Mouse (Mus musculus): Measurements from ENCODE around the gene Olfr71. TPM values are rescaled to one million over a fixed set of nuclear protein-coding genes. Genes with fewer than 3 reads are reported as not detected.

Gene Olfr71
- polyA plus RNA-seq, 1 experiment from 2014 or later = 0.06 TPM

DNA sequence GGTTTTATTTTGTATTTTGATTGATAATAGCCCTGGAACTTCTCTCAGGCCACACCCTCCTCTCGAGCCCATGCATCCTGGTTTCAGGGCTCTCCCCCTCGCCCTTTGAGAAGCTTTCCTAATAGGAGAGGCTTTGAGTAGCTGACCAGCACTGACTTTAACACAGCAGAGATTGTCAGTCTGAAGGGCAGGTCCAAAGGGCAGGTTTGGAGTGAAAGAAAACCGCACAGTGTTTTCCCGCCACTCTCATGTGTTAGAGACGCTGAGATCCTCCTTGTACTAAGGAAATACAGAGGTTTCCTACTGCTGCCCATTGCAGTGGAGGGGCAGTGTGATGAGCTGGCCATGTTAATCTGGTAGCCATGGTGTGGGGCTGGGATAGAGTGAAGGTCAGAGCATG lies 35.1 kb downstream of the Olfr71 start:
- no peak overlapping the region for H3K4me3 ChIP-seq
- H3K36me3 ChIP-seq = peaks cover 43% of the 10 kb centered on the region
- no peak for ATAC-seq (ENCODE audit: insufficient number of reproducible peaks, insufficient read depth, low FRiP score, low TSS enrichment)
- peaks cover 12% of the 10 kb centered on the region for H3K4me1 ChIP-seq
- no peak overlapping the region for H3K27ac ChIP-seq
- H3K27me3 ChIP-seq = no peaks in the 10 kb centered on the region
- WGBS = 73% methylated on average over 5 of the region's 5 CpGs
- no peak overlapping the region for H3K4me2 ChIP-seq (replicated peaks)
- H3K9me3 ChIP-seq = no peaks in the 10 kb centered on the region
- H3K9ac ChIP-seq = no peak overlapping the region

DNA sequence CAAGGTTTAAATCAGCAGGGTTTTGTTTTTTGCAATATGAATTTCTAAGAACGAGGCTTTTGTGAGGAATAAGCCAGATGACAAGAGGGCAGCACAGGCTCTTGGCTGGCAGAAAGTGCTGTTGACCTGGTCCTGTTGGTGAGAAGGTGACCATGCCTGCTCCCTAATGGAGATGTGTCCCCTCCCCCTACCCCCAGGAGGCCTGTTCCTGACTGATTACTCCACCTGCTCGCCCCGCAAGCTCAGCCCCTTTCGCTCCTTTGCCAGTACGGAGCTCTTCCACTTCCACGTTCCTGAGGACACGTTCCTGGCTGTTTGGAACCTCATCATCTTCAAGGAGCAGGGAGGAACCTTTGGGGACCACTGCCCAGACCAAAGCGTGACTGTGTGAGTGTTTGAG lies 36.4 kb downstream of the Olfr71 start:
- Histone ChIP-seq H3K4me2 (replicated peaks) (no peak overlapping the region), H3K27me3 (no peaks in the 10 kb centered on the region), H3K9me3 (no peaks in the 10 kb centered on the region), H3K36me3 (peaks cover 43% of the 10 kb centered on the region), H3K27ac (no peak overlapping the region), H3K4me3 (no peak overlapping the region), H3K4me1 (peaks cover 16% of the 10 kb centered on the region), H3K9ac (no peak overlapping the region)
- ATAC-seq (ENCODE audit: insufficient number of reproducible peaks, insufficient read depth, low FRiP score, low TSS enrichment) = no peak
- 75% methylated on average over 8 of the region's 8 CpGs for WGBS

DNA sequence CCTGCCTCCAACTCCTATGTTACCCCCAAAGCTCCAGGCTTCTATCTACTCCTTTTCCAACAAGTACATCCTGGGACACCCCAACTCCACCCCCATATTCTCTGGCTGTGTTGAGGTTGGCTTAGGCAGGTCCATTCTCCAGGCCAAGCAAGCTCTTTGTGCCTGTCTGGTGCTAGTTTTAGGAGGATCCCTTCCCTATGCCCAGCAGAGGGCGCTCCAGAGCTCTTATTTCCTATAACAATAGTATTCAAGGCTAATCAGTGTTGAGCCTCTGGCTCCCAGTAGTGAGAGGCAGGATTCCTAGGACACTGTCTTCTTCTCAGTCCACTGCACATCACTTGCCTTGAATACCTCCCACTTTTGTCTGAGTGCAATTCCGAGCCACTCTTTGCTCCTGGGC lies 38.0 kb downstream of the Olfr71 start:
- Histone ChIP-seq H3K27ac (no peak overlapping the region), H3K4me1 (peaks cover 16% of the 10 kb centered on the region), H3K4me2 (replicated peaks) (no peak overlapping the region), H3K9ac (no peak overlapping the region), H3K27me3 (peaks cover 4% of the 10 kb centered on the region; the same call in 1 of the 2 replicates), H3K4me3 (no peak overlapping the region), H3K9me3 (no peaks in the 10 kb centered on the region), H3K36me3 (peaks cover 27% of the 10 kb centered on the region)
- no peak for ATAC-seq (ENCODE audit: insufficient number of reproducible peaks, insufficient read depth, low FRiP score, low TSS enrichment)
- 6% methylated on average over 2 of the region's 2 CpGs for WGBS

DNA sequence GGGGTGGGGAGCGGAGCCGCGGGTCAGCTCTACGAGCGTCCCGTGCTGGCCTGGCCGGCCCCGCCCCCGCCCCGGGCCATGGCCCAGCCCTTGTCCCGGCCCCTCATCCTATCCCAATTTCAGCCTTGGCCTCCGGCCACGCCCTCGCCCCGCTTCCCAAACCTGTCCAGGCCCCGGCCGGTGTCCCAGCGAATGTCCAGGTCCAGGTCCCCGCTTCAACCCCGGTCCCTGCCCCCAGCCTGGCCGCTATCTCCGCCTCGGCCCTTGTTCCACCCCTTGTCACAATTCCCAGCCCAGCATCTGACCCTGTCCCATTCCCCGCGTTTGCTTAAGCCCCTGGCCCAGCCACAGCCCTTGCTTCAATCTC lies 40.6 kb downstream of the Olfr71 start:
- Histone ChIP-seq H3K4me2 (replicated peaks) (peak overlapping the region; percentile 91), H3K4me1 (peaks cover 16% of the 10 kb centered on the region), H3K36me3 (peaks cover 5% of the 10 kb centered on the region; the same call in 1 of the 2 replicates), H3K9ac (peak overlapping the region; percentile 81), H3K9me3 (no peaks in the 10 kb centered on the region), H3K27ac (peak overlapping the region; percentile 68; the same call in 1 of the 2 replicates), H3K4me3 (peak overlapping the region; percentile 63), H3K27me3 (peaks cover 17% of the 10 kb centered on the region)
- WGBS = under 1% methylated on average over 16 of the region's 25 CpGs
- ATAC-seq (ENCODE audit: insufficient number of reproducible peaks, insufficient read depth, low FRiP score, low TSS enrichment) = peak; percentile 71

DNA sequence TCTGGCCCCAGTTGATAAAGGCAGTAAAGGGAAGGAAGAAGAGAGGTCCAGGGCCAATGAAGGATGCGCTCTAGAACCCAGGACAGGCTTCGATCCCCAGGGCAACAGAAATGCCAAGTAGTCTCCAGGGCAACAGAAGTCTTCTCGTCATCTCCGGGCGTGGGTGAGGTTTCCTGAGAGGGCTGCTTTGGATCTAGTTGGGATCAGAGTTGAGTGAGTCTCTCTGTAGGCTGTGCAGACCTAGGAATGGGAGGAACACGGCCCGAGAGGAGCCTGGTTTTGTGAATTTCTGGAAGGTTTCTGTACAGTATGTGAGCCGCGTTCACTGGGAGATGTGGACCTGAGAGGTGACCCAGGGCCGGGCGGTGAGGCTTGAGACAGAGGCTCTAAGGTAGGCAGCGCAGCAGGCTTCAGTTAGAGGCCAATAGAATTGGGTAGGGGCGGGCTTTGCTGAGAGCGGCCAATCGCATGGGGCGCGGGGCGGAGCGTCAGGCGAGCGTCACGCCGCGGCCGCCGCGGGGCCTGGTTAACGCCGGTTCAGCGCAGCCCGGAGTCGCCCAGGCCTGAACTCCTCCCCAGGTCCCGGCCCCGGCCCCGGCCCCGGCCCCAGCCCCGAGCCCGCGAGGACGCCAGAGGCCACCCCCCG lies 41.1 kb downstream of the Olfr71 start, which contains the start of the genes Tmem8b and Fam221b:
Tmem8b (plus strand) TSS at position 190 of the 646 bp plus-strand sequence.
Fam221b (minus strand) TSS at position 364 of the 646 bp plus-strand sequence.
- Histone ChIP-seq H3K4me1 (peaks cover 16% of the 10 kb centered on the region), H3K27me3 (peaks cover 18% of the 10 kb centered on the region), H3K9ac (peak within 1 kb of the TSS; percentile 81), H3K27ac (peak within 1 kb of the TSS; percentile 68; the same call in 1 of the 2 replicates), H3K36me3 (0 out of 2 replicates have a peak, but pooled peaks cover under 1% of the 10 kb centered on the region), H3K4me2 (replicated peaks) (peak within 1 kb of the TSS; percentile 91), H3K4me3 (peak within 1 kb of the TSS; percentile 63), H3K9me3 (no peaks in the 10 kb centered on the region)
- peak; percentile 90 for ATAC-seq (ENCODE audit: insufficient number of reproducible peaks, insufficient read depth, low FRiP score, low TSS enrichment)
- 2% methylated on average over 37 of the region's 41 CpGs for WGBS

DNA sequence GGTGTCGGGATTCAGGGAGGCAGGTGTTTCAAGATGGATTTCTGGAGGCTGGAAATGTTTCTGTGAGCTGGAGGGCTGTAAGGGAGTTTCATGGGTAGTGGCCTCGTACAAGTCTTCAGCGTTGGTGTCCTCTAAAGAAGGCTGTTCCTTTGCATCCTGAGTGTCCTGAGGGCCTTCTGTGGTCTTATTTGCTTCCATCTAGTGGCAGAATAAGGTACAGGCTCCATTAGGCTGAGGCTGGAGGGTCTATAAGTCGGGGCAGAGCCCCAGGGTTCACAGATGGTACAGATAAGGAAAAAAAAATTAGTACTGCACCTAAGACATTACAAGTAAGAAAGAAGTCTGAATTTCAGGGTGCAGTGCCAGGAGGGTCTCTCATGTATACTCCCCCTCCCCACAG lies 43.6 kb downstream of the Olfr71 start:
- peaks cover 37% of the 10 kb centered on the region for H3K27me3 ChIP-seq
- no peak overlapping the region for H3K9ac ChIP-seq
- no peak overlapping the region for H3K4me2 ChIP-seq (replicated peaks)
- H3K9me3 ChIP-seq = no peaks in the 10 kb centered on the region
- ATAC-seq (ENCODE audit: insufficient number of reproducible peaks, insufficient read depth, low FRiP score, low TSS enrichment) = no peak
- H3K4me1 ChIP-seq = peaks cover 16% of the 10 kb centered on the region
- H3K36me3 ChIP-seq = no peaks in the 10 kb centered on the region
- WGBS = 28% methylated on average over 4 of the region's 4 CpGs
- no peak overlapping the region for H3K27ac ChIP-seq
- no peak overlapping the region for H3K4me3 ChIP-seq

DNA sequence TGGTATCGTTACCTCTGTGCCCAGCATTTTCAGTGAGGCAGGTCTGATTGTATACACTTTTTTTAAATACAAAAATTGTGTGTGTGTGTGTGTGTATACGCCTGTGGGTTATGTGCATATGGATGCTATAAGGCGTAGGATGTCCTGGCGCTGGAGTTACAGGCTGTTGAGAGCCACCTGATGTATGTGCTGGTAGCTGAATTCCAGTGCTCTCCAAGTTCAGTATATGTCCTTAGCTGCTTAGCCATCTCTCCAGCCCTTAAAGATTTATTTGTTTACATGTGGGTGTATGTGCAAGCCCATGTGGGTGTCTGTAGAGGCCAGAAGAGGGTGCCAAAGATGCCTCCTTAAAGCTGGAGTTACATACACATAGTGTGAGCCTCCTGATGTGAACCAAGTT lies 52.9 kb downstream of the Olfr71 start:
- H3K4me2 ChIP-seq (replicated peaks) = peak overlapping the region; percentile 81
- peaks cover 19% of the 10 kb centered on the region for H3K4me1 ChIP-seq
- H3K36me3 ChIP-seq = no peaks in the 10 kb centered on the region
- no peak for ATAC-seq (ENCODE audit: insufficient number of reproducible peaks, insufficient read depth, low FRiP score, low TSS enrichment)
- H3K27ac ChIP-seq = no peak overlapping the region
- H3K9me3 ChIP-seq = no peaks in the 10 kb centered on the region
- WGBS = 53% methylated on average over 4 of the region's 4 CpGs
- peaks cover 11% of the 10 kb centered on the region for H3K27me3 ChIP-seq
- H3K9ac ChIP-seq = no peak overlapping the region
- peak overlapping the region; percentile 62; the same call in 1 of the 2 replicates for H3K4me3 ChIP-seq

DNA sequence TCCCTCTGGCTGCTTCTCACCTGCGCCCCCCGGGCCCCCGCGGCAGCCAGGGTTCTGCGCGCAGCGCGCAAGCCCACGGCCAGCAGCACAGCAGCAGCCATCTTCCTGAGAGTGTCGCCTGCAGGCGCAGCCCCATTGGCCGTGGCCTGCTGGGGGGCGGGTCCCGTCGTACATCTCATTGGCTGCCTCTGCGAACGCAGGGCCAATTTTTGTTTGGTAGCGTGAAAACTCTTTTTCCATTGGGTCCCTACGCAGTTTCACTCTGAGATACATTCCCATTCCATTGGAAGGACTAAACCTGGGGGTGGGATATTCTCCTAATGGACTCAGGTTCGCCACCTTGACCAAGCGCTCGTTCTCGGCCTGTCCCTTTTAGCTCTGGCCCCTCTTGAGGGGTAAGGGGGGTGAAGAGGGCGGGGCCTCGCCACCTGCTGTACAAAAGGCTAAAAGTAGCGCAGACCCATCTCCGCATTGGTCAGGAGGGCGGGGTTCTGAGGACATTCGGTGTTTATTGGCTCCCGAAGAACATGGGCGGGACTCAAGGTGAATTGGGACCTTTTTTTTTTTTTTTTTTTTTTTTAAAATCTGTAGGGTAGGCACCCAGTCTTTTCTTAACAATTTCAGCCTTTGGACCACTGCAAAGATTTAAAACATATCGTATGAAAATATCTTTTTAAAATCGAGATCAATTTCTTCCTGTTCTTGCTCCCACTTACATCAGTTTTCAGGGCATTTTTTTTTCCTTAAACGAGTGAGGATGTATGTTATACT lies 53.5 kb downstream of the Olfr71 start, which contains the start of gene Hint2:
Hint2 (minus strand) TSS at position 128 of the 771 bp plus-strand sequence.
- under 1% methylated on average over 34 of the region's 34 CpGs for WGBS
- Histone ChIP-seq H3K4me3 (peak within 1 kb of the TSS; percentile 62), H3K27me3 (0 out of 2 replicates have a peak, but pooled peaks cover 5% of the 10 kb centered on the region), H3K4me1 (peaks cover 19% of the 10 kb centered on the region), H3K9ac (peak within 1 kb of the TSS; percentile 75), H3K9me3 (no peaks in the 10 kb centered on the region), H3K4me2 (replicated peaks) (peak within 1 kb of the TSS; percentile 81), H3K27ac (peak within 1 kb of the TSS; percentile 82), H3K36me3 (no peaks in the 10 kb centered on the region)
- ATAC-seq (ENCODE audit: insufficient number of reproducible peaks, insufficient read depth, low FRiP score, low TSS enrichment) = peak; percentile 95

DNA sequence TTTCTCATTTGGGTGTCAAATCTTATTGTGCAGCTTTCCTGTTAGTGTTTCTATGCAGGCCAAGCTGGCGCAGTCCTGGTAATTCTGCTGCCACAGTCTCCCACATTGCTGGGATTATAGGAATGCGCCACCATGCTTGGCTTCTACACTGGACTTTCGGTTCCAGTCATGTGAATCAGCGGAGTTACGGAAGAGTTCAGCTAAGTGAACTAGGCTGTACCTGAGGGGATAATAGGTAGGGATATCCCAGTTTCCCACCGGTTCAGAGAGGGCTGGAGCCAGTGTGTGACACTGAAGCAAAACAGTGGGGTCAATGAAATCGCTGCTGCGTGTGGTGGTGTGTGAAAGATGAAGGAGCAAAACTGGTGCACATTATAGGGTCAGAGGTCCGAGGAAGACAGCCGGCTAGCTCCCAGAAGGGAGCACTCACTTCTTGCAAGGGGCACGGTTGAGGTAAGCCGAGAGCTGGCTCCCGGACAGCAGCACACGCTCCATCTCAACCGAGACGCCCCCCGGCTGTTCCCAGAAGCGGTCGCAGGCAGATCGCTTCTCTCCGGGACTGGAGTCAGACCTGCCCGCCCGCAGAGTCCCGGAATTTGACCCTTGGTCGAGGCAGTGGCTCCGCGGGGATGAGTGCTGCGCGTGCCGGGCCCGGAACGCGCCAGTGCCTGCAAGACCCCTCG lies 54.3 kb downstream of the Olfr71 start:
- Histone ChIP-seq H3K27me3 (no peaks in the 10 kb centered on the region), H3K4me1 (peaks cover 19% of the 10 kb centered on the region), H3K9ac (peak overlapping the region; percentile 75), H3K9me3 (no peaks in the 10 kb centered on the region), H3K36me3 (no peaks in the 10 kb centered on the region), H3K4me2 (replicated peaks) (peak overlapping the region; percentile 81), H3K4me3 (peak overlapping the region; percentile 62), H3K27ac (peak overlapping the region; percentile 82)
- 5% methylated on average over 34 of the region's 34 CpGs for WGBS
- ATAC-seq (ENCODE audit: insufficient number of reproducible peaks, insufficient read depth, low FRiP score, low TSS enrichment) = no peak
